Mouse (Mus musculus): ENCODE measurements at regions not wholly inside any gene's neighbourhood (a gene's known extent, or its start where the extent isn't known, plus 50 kb on each side); places are given as distances from the start of the nearest gene placed in this dataset.

- WGBS, result 50% methylated on average over 3 of the region's 3 CpGs
- H3K4me3 ChIP-seq (ENCODE audit: low read depth, low read length), result no peak overlapping the region
- H3K4me1 ChIP-seq (ENCODE audit: control insufficient read depth, insufficient read depth, insufficient read length, low read length), result no peaks in the 10 kb centered on the region
- no peaks in the 10 kb centered on the region for H3K27me3 ChIP-seq (ENCODE audit: control insufficient read depth, insufficient read depth, low read length)
- TF ChIP-seq POLR2A (IDR thresholded peaks at IDR 0.05; ENCODE audit: low read depth, low read length) (no peak), CTCF (IDR thresholded peaks at IDR 0.05; ENCODE audit: extremely low read depth, insufficient read length, insufficient replicate concordance, low read depth, low read length) (no peak)
- no peaks in the 10 kb centered on the region for H3K36me3 ChIP-seq (ENCODE audit: control insufficient read depth, insufficient read depth, low read length)
- no peak overlapping the region for H3K27ac ChIP-seq (ENCODE audit: insufficient read depth, low read depth, low read length)
Measured at GRCm38 (mm10) chr14:71692752-71693437, 798.7 kb downstream of the Gm9195 start.

- Histone ChIP-seq H3K27ac (ENCODE audit: insufficient read depth, low read depth, low read length) (no peak overlapping the region), H3K27me3 (ENCODE audit: control insufficient read depth, insufficient read depth, low read length) (no peaks in the 10 kb centered on the region), H3K4me1 (ENCODE audit: control insufficient read depth, insufficient read depth, insufficient read length, low read length) (no peaks in the 10 kb centered on the region), H3K4me3 (ENCODE audit: low read depth, low read length) (no peak overlapping the region), H3K36me3 (ENCODE audit: control insufficient read depth, insufficient read depth, low read length) (no peaks in the 10 kb centered on the region)
- TF ChIP-seq POLR2A (IDR thresholded peaks at IDR 0.05; ENCODE audit: low read depth, low read length) (no peak), CTCF (IDR thresholded peaks at IDR 0.05; ENCODE audit: extremely low read depth, insufficient read length, insufficient replicate concordance, low read depth, low read length) (no peak)
- WGBS, result 90% methylated on average over 4 of the region's 4 CpGs
Measured at GRCm38 (mm10) chr14:71674564-71674963, 817.1 kb downstream of the Gm9195 start.

DNA sequence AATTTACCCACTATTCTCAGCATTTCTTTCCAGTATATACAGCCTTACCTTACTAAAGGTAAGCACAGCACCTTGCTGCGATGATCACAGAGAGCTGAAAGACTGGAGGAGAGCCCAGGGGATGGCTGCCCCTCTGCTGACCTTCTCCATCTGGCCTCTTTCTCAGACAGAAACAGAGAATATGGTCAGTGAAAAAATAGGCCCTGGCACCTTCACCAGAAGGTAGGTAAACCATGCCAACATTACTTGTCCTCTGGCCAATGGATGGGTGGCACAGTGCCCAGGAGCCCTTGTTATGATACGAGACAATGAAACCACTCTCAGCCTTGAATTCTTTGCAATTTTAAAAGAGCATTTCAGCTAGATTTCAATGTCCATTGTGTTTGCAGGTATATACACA is 817.8 kb downstream of the Gm9195 start:
- no peaks in the 10 kb centered on the region for H3K36me3 ChIP-seq (ENCODE audit: control insufficient read depth, insufficient read depth, low read length)
- no peak overlapping the region for H3K27ac ChIP-seq (ENCODE audit: insufficient read depth, low read depth, low read length)
- 76% methylated on average over 2 of the region's 2 CpGs for WGBS
- no peak overlapping the region for H3K4me3 ChIP-seq (ENCODE audit: low read depth, low read length)
- no peaks in the 10 kb centered on the region for H3K4me1 ChIP-seq (ENCODE audit: control insufficient read depth, insufficient read depth, insufficient read length, low read length)
- no peaks in the 10 kb centered on the region for H3K27me3 ChIP-seq (ENCODE audit: control insufficient read depth, insufficient read depth, low read length)
- TF ChIP-seq POLR2A (IDR thresholded peaks at IDR 0.05; ENCODE audit: low read depth, low read length), result no peak
- no peak for TF ChIP-seq CTCF (IDR thresholded peaks at IDR 0.05; ENCODE audit: extremely low read depth, insufficient read length, insufficient replicate concordance, low read depth, low read length)

DNA sequence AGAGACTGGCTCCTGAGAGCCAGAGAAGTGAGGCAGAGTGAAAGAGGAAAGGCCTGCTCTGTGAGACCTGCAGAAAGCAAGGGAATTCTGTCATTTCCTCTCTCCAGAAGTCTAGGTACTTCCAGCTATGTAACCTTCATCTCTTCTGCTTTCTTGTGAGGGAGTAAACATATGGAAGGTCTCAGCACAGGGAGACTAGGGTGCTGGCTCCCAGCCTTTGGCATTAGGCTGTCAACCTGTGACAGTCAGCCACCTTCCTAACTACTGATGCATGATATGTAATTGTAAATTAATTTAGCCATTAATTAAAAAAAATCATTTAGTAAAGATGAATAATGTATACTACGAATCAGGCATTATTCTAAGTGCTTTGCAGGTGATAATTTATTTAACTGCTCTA is 819.2 kb downstream of the Gm9195 start:
- Histone ChIP-seq H3K4me3 (ENCODE audit: low read depth, low read length) (no peak overlapping the region), H3K27me3 (ENCODE audit: control insufficient read depth, insufficient read depth, low read length) (no peaks in the 10 kb centered on the region), H3K27ac (ENCODE audit: insufficient read depth, low read depth, low read length) (no peak overlapping the region), H3K4me1 (ENCODE audit: control insufficient read depth, insufficient read depth, insufficient read length, low read length) (no peaks in the 10 kb centered on the region), H3K36me3 (ENCODE audit: control insufficient read depth, insufficient read depth, low read length) (no peaks in the 10 kb centered on the region)
- WGBS, result 46% methylated on average over 1 of the region's 1 CpGs
- TF ChIP-seq POLR2A (IDR thresholded peaks at IDR 0.05; ENCODE audit: low read depth, low read length), result no peak

- 47% methylated on average over 2 of the region's 2 CpGs for WGBS
- H3K27me3 ChIP-seq (ENCODE audit: control insufficient read depth, insufficient read depth, low read length), result no peaks in the 10 kb centered on the region
- no peaks in the 10 kb centered on the region for H3K4me1 ChIP-seq (ENCODE audit: control insufficient read depth, insufficient read depth, insufficient read length, low read length)
- no peak overlapping the region for H3K4me3 ChIP-seq (ENCODE audit: low read depth, low read length)
- no peaks in the 10 kb centered on the region for H3K36me3 ChIP-seq (ENCODE audit: control insufficient read depth, insufficient read depth, low read length)
- H3K27ac ChIP-seq (ENCODE audit: insufficient read depth, low read depth, low read length), result no peak overlapping the region
- no peak for TF ChIP-seq POLR2A (IDR thresholded peaks at IDR 0.05; ENCODE audit: low read depth, low read length)
- no peak for TF ChIP-seq CTCF (IDR thresholded peaks at IDR 0.05; ENCODE audit: extremely low read depth, insufficient read length, insufficient replicate concordance, low read depth, low read length)
Measured at GRCm38 (mm10) chr14:71671994-71672393, 819.6 kb downstream of the Gm9195 start.

DNA sequence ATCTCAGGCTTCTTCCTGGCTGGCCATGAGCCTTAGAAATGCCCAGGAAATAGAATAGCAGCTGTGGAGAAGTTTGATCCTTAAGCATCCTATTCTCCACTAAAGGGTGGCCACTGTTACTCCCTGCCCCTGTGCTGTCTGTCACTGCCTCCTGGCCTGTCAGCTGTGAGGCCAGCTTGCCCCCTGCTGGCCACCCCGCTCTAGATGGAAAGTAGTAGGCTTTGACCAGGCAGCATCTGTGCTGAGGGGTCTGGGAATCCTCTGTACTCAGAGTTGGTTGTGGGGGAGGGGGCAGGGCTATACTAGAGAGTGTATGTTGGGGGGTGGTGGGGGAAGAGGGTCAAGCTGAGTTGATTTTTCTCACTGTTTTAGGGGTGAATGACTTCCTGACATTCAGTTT is 821.2 kb downstream of the Gm9195 start:
- Histone ChIP-seq H3K27ac (ENCODE audit: insufficient read depth, low read depth, low read length) (no peak overlapping the region), H3K36me3 (ENCODE audit: control insufficient read depth, insufficient read depth, low read length) (no peaks in the 10 kb centered on the region), H3K27me3 (ENCODE audit: control insufficient read depth, insufficient read depth, low read length) (no peaks in the 10 kb centered on the region), H3K4me1 (ENCODE audit: control insufficient read depth, insufficient read depth, insufficient read length, low read length) (no peaks in the 10 kb centered on the region), H3K4me3 (ENCODE audit: low read depth, low read length) (no peak overlapping the region)
- peak; percentile 37; the same call in 1 of the 2 replicates for TF ChIP-seq CTCF (IDR thresholded peaks at IDR 0.05; ENCODE audit: extremely low read depth, insufficient read length, insufficient replicate concordance, low read depth, low read length)
- TF ChIP-seq POLR2A (IDR thresholded peaks at IDR 0.05; ENCODE audit: low read depth, low read length), result no peak
- 17% methylated on average over 1 of the region's 1 CpGs for WGBS

- TF ChIP-seq POLR2A (IDR thresholded peaks at IDR 0.05; ENCODE audit: low read depth, low read length) (no peak), CTCF (IDR thresholded peaks at IDR 0.05; ENCODE audit: extremely low read depth, insufficient read length, insufficient replicate concordance, low read depth, low read length) (no peak)
- Histone ChIP-seq H3K27ac (ENCODE audit: insufficient read depth, low read depth, low read length) (no peak overlapping the region), H3K4me3 (ENCODE audit: low read depth, low read length) (no peak overlapping the region), H3K4me1 (ENCODE audit: control insufficient read depth, insufficient read depth, insufficient read length, low read length) (no peaks in the 10 kb centered on the region), H3K36me3 (ENCODE audit: control insufficient read depth, insufficient read depth, low read length) (no peaks in the 10 kb centered on the region), H3K27me3 (ENCODE audit: control insufficient read depth, insufficient read depth, low read length) (no peaks in the 10 kb centered on the region)
- WGBS, result 78% methylated on average over 1 of the region's 1 CpGs
Measured at GRCm38 (mm10) chr14:71666656-71667055, 825.0 kb downstream of the Gm9195 start.
